Mouse (Mus musculus): ENCODE data around the gene Calm1.

GRCm38 (mm10) chr12:100206521-100206920 is 7.3 kb downstream of the Calm1 start:
- TF ChIP-seq CTCF (IDR thresholded peaks at IDR 0.05; ENCODE audit: borderline replicate concordance, insufficient read depth, low read length) (no peak), POLR2A (IDR thresholded peaks at IDR 0.05; ENCODE audit: low read depth, low read length) (no peak)
